Mouse (Mus musculus) lung, postnatal 0 days (tissue): ENCODE results near the gene Myh14. TPM values are rescaled to one million over a fixed set of nuclear protein-coding genes. Genes with fewer than 3 reads are reported as not detected.
A peak's percentile ranks its signal among the peaks of the same experiment; 100 is the strongest.

Experiments used
- ATAC-seq: fragments of 200-750 bp; cut with Nextera tagmentation; 2 replicates; pipeline ENCODE4 v1.8.0; 2017; ENCODE audit warnings: moderate library complexity
- DNase-seq: peaks from one replicate; pipeline ENCODE4 v3.0.0-alpha.2; 2016; ENCODE audit warnings: low spot score
- H3K27ac ChIP-seq: fragments of 300-500 bp; sonication (generic); 2 replicates; pipeline ENCODE4 v1.5.1; 2014; ENCODE audit warnings: antibody characterized with exemption, mild to moderate bottlenecking, low read length, mixed read lengths
- H3K27me3 ChIP-seq: fragments of 300-500 bp; sonication (generic); replicated peaks from 2 replicates; pipeline ENCODE4 v1.6.1; 2014; ENCODE audit warnings: low read length, mixed read lengths; ENCODE audit not compliant: insufficient read depth
- H3K36me3 ChIP-seq: fragments of 300-500 bp; sonication (generic); 2 replicates; pipeline ENCODE4 v1.6.1; 2014; ENCODE audit warnings: low read length, mixed read lengths; ENCODE audit not compliant: insufficient read depth
- H3K4me1 ChIP-seq: fragments of 300-500 bp; sonication (generic); 2 replicates; pipeline ENCODE4 v1.6.1; 2014; ENCODE audit warnings: antibody characterized with exemption, low read depth, low read length, mixed read lengths; ENCODE audit not compliant: insufficient read depth
- H3K4me2 ChIP-seq: fragments of 300-500 bp; sonication (generic); replicated peaks from 2 replicates; pipeline ENCODE4 v1.6.1; 2014; ENCODE audit warnings: low read depth, mild to moderate bottlenecking, low read length, moderate library complexity, mixed read lengths
- H3K4me3 ChIP-seq: fragments of 300-500 bp; sonication (generic); 2 replicates; pipeline ENCODE4 v1.5.1; 2014; ENCODE audit warnings: low read depth, low read length
- H3K9ac ChIP-seq: fragments of 300-500 bp; sonication (generic); replicated peaks from 2 replicates; pipeline ENCODE4 v1.6.1; 2014; ENCODE audit warnings: low read depth, mild to moderate bottlenecking
- H3K9me3 ChIP-seq: fragments of 300-500 bp; sonication (generic); 2 replicates; pipeline ENCODE4 v1.6.1; 2016; ENCODE audit warnings: low read length, mixed read lengths
- CTCF ChIP-seq: IDR thresholded peaks from 2 replicates; pipeline ENCODE4 v1.5.1; 2016; ENCODE audit warnings: antibody characterized with exemption, mild to moderate bottlenecking
- EP300 ChIP-seq: IDR thresholded peaks from 2 replicates; pipeline ENCODE4 v1.6.1; 2016; ENCODE audit warnings: antibody characterized with exemption, mild to moderate bottlenecking, control low read depth
- WGBS: fragments of 180-500 bp; shearing (Covaris S2); extraction: QIAGEN DNeasy Blood & Tissue Kit; methylation state at CpG from one replicate; pipeline ENCODE4 v1.1.7; 2014; 5-methylcytosine and 5-hydroxymethylcytosine counted together
- polyA plus RNA-seq: library from polyadenylated mRNA; unstranded; fragments of >200 nt; fragmentation: Nextera tagmentation; extraction: Ambion mirVana; gene quantifications from 2 replicates; pipeline ENCODE4 v1.2.1, GENCODE M21; 2015

Myh14 gene
- polyA plus RNA-seq, 1 experiment from 2014 or later, result 215 TPM

- Histone ChIP-seq H3K4me3 (peak within 1 kb of the TSS; percentile 24), H3K9me3 (no peaks in the 10 kb centered on the region), H3K27me3 (no peaks in the 10 kb centered on the region), H3K9ac (peak within 1 kb of the TSS; percentile 29; the same call in 1 of the 2 replicates), H3K36me3 (no peaks in the 10 kb centered on the region), H3K27ac (peak within 1 kb of the TSS; percentile 72), H3K4me2 (peak within 1 kb of the TSS; percentile 41), H3K4me1 (no peaks in the 10 kb centered on the region)
- DNase-seq (peak; percentile 90), ATAC-seq (peak; percentile 91)
- WGBS, result 20% methylated on average over 7 of the region's 7 CpGs
- TF ChIP-seq EP300 (peak; percentile 89), CTCF (no peak)
Measured at GRCm38 (mm10) chr7:44572213-44572701, 98.4 kb downstream of the Myh14 start, which contains the start of gene Napsa. TSS of gene Napsa (plus strand) at chr7:44572380.

- DNase-seq, result no peak
- Histone ChIP-seq H3K9me3 (no peaks in the 10 kb centered on the region), H3K4me2 (no peak overlapping the region), H3K27ac (peak overlapping the region; percentile 72), H3K9ac (no peak overlapping the region), H3K4me3 (no peak overlapping the region), H3K36me3 (no peaks in the 10 kb centered on the region), H3K4me1 (no peaks in the 10 kb centered on the region), H3K27me3 (no peaks in the 10 kb centered on the region)
- TF ChIP-seq CTCF (no peak), EP300 (no peak)
- ATAC-seq, result no peak
- 51% methylated on average over 4 of the region's 4 CpGs for WGBS
Measured at GRCm38 (mm10) chr7:44571811-44572210, 98.8 kb downstream of the Myh14 start.

- no peak for ATAC-seq
- Histone ChIP-seq H3K27ac (peak overlapping the region; percentile 72; the same call in 1 of the 2 replicates), H3K9me3 (no peaks in the 10 kb centered on the region), H3K36me3 (no peaks in the 10 kb centered on the region), H3K27me3 (no peaks in the 10 kb centered on the region), H3K4me3 (no peak overlapping the region), H3K9ac (no peak overlapping the region), H3K4me1 (no peaks in the 10 kb centered on the region), H3K4me2 (no peak overlapping the region)
- no peak for DNase-seq
- 68% methylated on average over 6 of the region's 6 CpGs for WGBS
- TF ChIP-seq CTCF, result no peak
- TF ChIP-seq EP300, result no peak
Measured at GRCm38 (mm10) chr7:44570989-44571388, 99.7 kb downstream of the Myh14 start.

- ATAC-seq, result peak; percentile 51
- no peaks in the 10 kb centered on the region for H3K4me1 ChIP-seq
- DNase-seq, result peak; percentile 73
- 36% methylated on average over 9 of the region's 9 CpGs for WGBS
- H3K36me3 ChIP-seq, result no peaks in the 10 kb centered on the region
- no peaks in the 10 kb centered on the region for H3K9me3 ChIP-seq
- H3K4me3 ChIP-seq, result no peak overlapping the region
- TF ChIP-seq EP300 (peak; percentile 95), CTCF (no peak)
- H3K4me2 ChIP-seq, result no peak overlapping the region
- H3K27ac ChIP-seq, result no peak overlapping the region
- no peaks in the 10 kb centered on the region for H3K27me3 ChIP-seq
- no peak overlapping the region for H3K9ac ChIP-seq
Measured at GRCm38 (mm10) chr7:44568803-44569202, 101.8 kb downstream of the Myh14 start.

GRCm38 (mm10) chr7:44565414-44565813 lies 105.2 kb downstream of the Myh14 start:
- WGBS, result 55% methylated on average over 6 of the region's 6 CpGs
- no peak for ATAC-seq
- Histone ChIP-seq H3K4me2 (no peak overlapping the region), H3K27ac (no peak overlapping the region), H3K9ac (no peak overlapping the region), H3K4me1 (no peaks in the 10 kb centered on the region), H3K9me3 (no peaks in the 10 kb centered on the region), H3K4me3 (no peak overlapping the region), H3K36me3 (no peaks in the 10 kb centered on the region), H3K27me3 (no peaks in the 10 kb centered on the region)
- no peak for DNase-seq
- TF ChIP-seq CTCF, result no peak
- no peak for TF ChIP-seq EP300

GRCm38 (mm10) chr7:44564486-44564885 lies 106.2 kb downstream of the Myh14 start:
- H3K4me1 ChIP-seq, result no peaks in the 10 kb centered on the region
- DNase-seq (no peak), ATAC-seq (no peak)
- no peak overlapping the region for H3K4me2 ChIP-seq
- H3K4me3 ChIP-seq, result no peak overlapping the region
- no peak overlapping the region for H3K27ac ChIP-seq
- H3K9me3 ChIP-seq, result no peaks in the 10 kb centered on the region
- no peaks in the 10 kb centered on the region for H3K36me3 ChIP-seq
- no peaks in the 10 kb centered on the region for H3K27me3 ChIP-seq
- WGBS, result 81% methylated on average over 10 of the region's 10 CpGs
- TF ChIP-seq CTCF (no peak), EP300 (no peak)
- no peak overlapping the region for H3K9ac ChIP-seq

- DNase-seq (peak; percentile 88), ATAC-seq (peak; percentile 96)
- WGBS, result 37% methylated on average over 8 of the region's 8 CpGs
- H3K4me1 ChIP-seq, result no peaks in the 10 kb centered on the region
- H3K27me3 ChIP-seq, result no peaks in the 10 kb centered on the region
- H3K27ac ChIP-seq, result peak overlapping the region; percentile 64
- no peak overlapping the region for H3K4me3 ChIP-seq
- no peak overlapping the region for H3K9ac ChIP-seq
- H3K9me3 ChIP-seq, result no peaks in the 10 kb centered on the region
- TF ChIP-seq CTCF (no peak), EP300 (no peak)
- no peak overlapping the region for H3K4me2 ChIP-seq
- H3K36me3 ChIP-seq, result no peaks in the 10 kb centered on the region
Measured at GRCm38 (mm10) chr7:44563284-44563683, 107.4 kb downstream of the Myh14 start.
